In the genomic region with DNA sequence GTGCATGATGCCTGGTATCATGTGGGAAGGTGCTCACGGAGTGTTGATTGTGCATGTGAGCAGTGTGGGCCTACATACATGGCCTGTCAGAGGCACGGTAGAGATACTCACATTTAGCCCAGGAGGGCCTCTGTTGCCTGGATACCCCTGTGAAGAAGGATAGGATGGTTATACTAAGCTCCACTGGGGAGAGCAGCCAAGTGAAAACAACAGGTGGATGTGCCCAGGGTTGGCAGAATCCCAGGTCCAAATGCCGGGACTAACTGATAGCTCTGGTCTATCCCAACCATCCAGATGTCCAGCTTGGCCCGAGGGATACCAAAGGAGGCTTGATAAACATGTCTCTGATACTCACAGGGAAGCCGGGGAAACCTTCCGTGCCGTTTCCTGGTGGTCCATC, we compare ENCODE assay signal across 31 mouse cellular contexts. TPM values are rescaled to one million over a fixed set of nuclear protein-coding genes. Genes with fewer than 3 reads are reported as not detected.
DNase-seq lines count a peak whose midpoint lies in the region; ATAC-seq and TF ChIP-seq lines count a peak whose summit lies in the region.
"Had no signal": no experiment of that assay in that cellular context is flagged by ENCODE, and none has a peak within 500 bp of the region (broad histone marks: within the 10 kb centered on the region; RNA-seq: fewer than 3 reads in every experiment).

No protein-coding gene starts in this region.

- no peak for TF ChIP-seq EP300 in heart, adult 2 months (IDR thresholded peaks at IDR 0.05; ENCODE audit: insufficient read depth, low read depth, low read length)

- H3K27me3 ChIP-seq in heart, adult 2 months (ENCODE audit: control insufficient read depth, insufficient read depth, low read length) = no peaks in the 10 kb centered on the region
- no peaks in the 10 kb centered on the region for H3K27me3 ChIP-seq in limb, embryonic 15.5 days
- H3K27me3 ChIP-seq: forebrain, embryonic 13.5 days; heart, embryonic 12.5 days; hindbrain, embryonic 13.5 days; limb, embryonic 12.5 days; liver, embryonic 13.5 days; neural tube, embryonic 15.5 days had no signal

- no peaks in the 10 kb centered on the region for H3K79me2 ChIP-seq in heart, adult 2 months (replicated peaks; ENCODE audit: control insufficient read depth, insufficient read depth, low read length)

- WGBS in heart, adult 2 months = 65% methylated on average over 7 of the region's 7 CpGs
- WGBS in limb, embryonic 15.5 days = 80% methylated on average over 7 of the region's 7 CpGs

- H3K4me3 ChIP-seq in heart, adult 2 months = no peak overlapping the region
- H3K4me3 ChIP-seq in limb, embryonic 15.5 days = no peak overlapping the region
- H3K4me3 ChIP-seq: forebrain, embryonic 13.5 days; heart, embryonic 12.5 days; hindbrain, embryonic 13.5 days; limb, embryonic 12.5 days; liver, embryonic 13.5 days; neural tube, embryonic 15.5 days had no signal

- no peak for TF ChIP-seq POLR2A in heart, adult 2 months (IDR thresholded peaks at IDR 0.05; ENCODE audit: insufficient read depth, low read depth, low read length)

- no peak overlapping the region for H3K27ac ChIP-seq in heart, adult 2 months
- H3K27ac ChIP-seq in limb, embryonic 15.5 days = no peak overlapping the region
- H3K27ac ChIP-seq: forebrain, embryonic 13.5 days; hindbrain, embryonic 13.5 days; limb, embryonic 12.5 days; liver, embryonic 13.5 days; macrophage; neural tube, embryonic 15.5 days had no signal

- no peak overlapping the region for H3K4me2 ChIP-seq in limb, embryonic 15.5 days
- H3K4me2 ChIP-seq: forebrain, embryonic 13.5 days; heart, embryonic 12.5 days; hindbrain, embryonic 13.5 days; limb, embryonic 12.5 days; liver, embryonic 13.5 days; neural tube, embryonic 15.5 days had no signal

- ATAC-seq in limb, embryonic 15.5 days (ENCODE audit: insufficient number of reproducible peaks, low FRiP score, low TSS enrichment, low read depth) = peak; percentile 31; the same call in 1 of the 2 replicates
- ATAC-seq: forebrain, embryonic 13.5 days; inflammation-experienced regulatory T-cells, adult 6 months; lung, postnatal 0 days had no signal

- intact Hi-C loops in heart, adult 2 months (cut with DNase I) = no loop called here
- intact Hi-C loops in left cerebral cortex, postnatal 14 days (cut with DNase I) = no loop called here

- TF ChIP-seq CTCF in heart, adult 2 months (IDR thresholded peaks at IDR 0.05) = no peak

- H3K9ac ChIP-seq in heart, adult 2 months (ENCODE audit: low read depth, low read length) = no peak overlapping the region
- no peak overlapping the region for H3K9ac ChIP-seq in limb, embryonic 15.5 days
- H3K9ac ChIP-seq: forebrain, embryonic 13.5 days; heart, embryonic 12.5 days; hindbrain, embryonic 13.5 days; limb, embryonic 12.5 days; liver, embryonic 13.5 days; neural tube, embryonic 15.5 days had no signal

- no peaks in the 10 kb centered on the region for H3K36me3 ChIP-seq in heart, adult 2 months (ENCODE audit: control insufficient read depth, insufficient read depth, low read length)
- peaks cover 100% of the 10 kb centered on the region for H3K36me3 ChIP-seq in limb, embryonic 15.5 days
- H3K36me3 ChIP-seq: hindbrain, embryonic 13.5 days; liver, embryonic 13.5 days; neural tube, embryonic 15.5 days had no signal

- no peaks in the 10 kb centered on the region for H3K9me3 ChIP-seq in limb, embryonic 15.5 days
- H3K9me3 ChIP-seq: forebrain, embryonic 13.5 days; heart, embryonic 12.5 days; hindbrain, embryonic 13.5 days; limb, embryonic 12.5 days; liver, embryonic 13.5 days; neural tube, embryonic 15.5 days had no signal

- H3K4me1 ChIP-seq in heart, adult 2 months (ENCODE audit: control insufficient read depth, insufficient read depth, low read length) = no peaks in the 10 kb centered on the region
- no peaks in the 10 kb centered on the region for H3K4me1 ChIP-seq in limb, embryonic 15.5 days
- H3K4me1 ChIP-seq: forebrain, embryonic 13.5 days; heart, embryonic 12.5 days; hindbrain, embryonic 13.5 days; limb, embryonic 12.5 days; liver, embryonic 13.5 days; neural tube, embryonic 15.5 days had no signal

- peak; percentile 82 for DNase-seq in heart, adult 11 months
- DNase-seq in heart, adult 2 months = no peak
- DNase-seq in left cerebral cortex, postnatal 14 days (ENCODE audit: low spot score in 2 of 2) = peak; percentile 43 to 79
- no peak for DNase-seq in left cerebral cortex, adult 18-20 months (ENCODE audit: low spot score in 2 of 2)
- peak; percentile 45 for DNase-seq in right cerebral cortex, postnatal 14 days
- no peak for DNase-seq in right cerebral cortex, adult 2 months (ENCODE audit: low spot score in 2 of 2)
- DNase-seq in adrenal gland, adult 18-20 months (ENCODE audit: low spot score in 2 of 2) = no peak
- DNase-seq: adrenal gland, adult 2 months; B cell, adult 2 months; cerebellum, adult 9-10 months; gastrocnemius, postnatal 25 days; heart, adult 18-20 months; heart, postnatal 4 days; kidney, adult 11 months; kidney, postnatal 14 days; liver, embryonic 13.5 days; lung, adult 18-20 months; midbrain, embryonic 14.5 days; retina, postnatal 1 day; spleen, adult 18-20 months; thymus, postnatal 14 days had no signal

RNA-seq across cellular contexts. Expression of gene Col6a1, which starts 11.7 kb away (rescaled TPM):
- 10 to 100 TPM; 30.5 to 52.4 TPM for total RNA-seq in heart, adult 2 months (2021)
- polyA plus RNA-seq in heart, adult 2 months (2012; rRNA removed) = 75.5 and 95.3 TPM in 2 replicates
- total RNA-seq in left cerebral cortex, postnatal 14 days (2021) = 10 to 100 TPM; 40.5 to 44.3 TPM
- total RNA-seq in left cerebral cortex, adult 18-20 months (2021) = 10 to 100 TPM; 48.6 to 52.8 TPM
- polyA plus RNA-seq in limb, embryonic 15.5 days (2015; fragmentation: Nextera tagmentation; extraction: Ambion mirVana) = 441 and 563 TPM in 2 replicates
- 100 to 1,000 TPM; 125 to 158 TPM for total RNA-seq in adrenal gland, adult 18-20 months (2021)
- total RNA-seq: megakaryocyte-erythroid progenitor cell, adult 5-6 weeks had no signal
- polyA plus RNA-seq: inflammation-experienced regulatory T-cells, adult 6 months had no signal

Comparison
In these comparisons a context has a peak if more than half of its experiments do, and no peak if none do; other contexts are left out.
1. DNase-seq: peak in heart, adult 11 months (single experiment), left cerebral cortex, postnatal 14 days (2 of 2) and right cerebral cortex, postnatal 14 days (single experiment); none in heart, adult 2 months (0 of 2), left cerebral cortex, adult 18-20 months (0 of 2), right cerebral cortex, adult 2 months (0 of 2) and adrenal gland, adult 18-20 months (0 of 2).